Mouse (Mus musculus): ENCODE measurements around the gene Bckdhb.

- TF ChIP-seq CTCF (IDR thresholded peaks at IDR 0.05; ENCODE audit: extremely low read depth, insufficient read depth, insufficient read length, insufficient replicate concordance) (no peak), POLR2A (IDR thresholded peaks at IDR 0.05; ENCODE audit: low read depth, low read length) (no peak)
Observed at GRCm38 (mm10) chr9:84137192-84137591, 212.2 kb downstream of the Bckdhb start.

Data from spleen, adult 2 months (tissue).